Mouse (Mus musculus): ENCODE data around the gene Syne1. TPM values are rescaled to one million over a fixed set of nuclear protein-coding genes. Genes with fewer than 3 reads are reported as not detected.

Gene Syne1
- polyA plus RNA-seq, 1 experiment from 2014 or later: 6.0 TPM

- ATAC-seq (ENCODE audit: low read depth): no peak
- Histone ChIP-seq H3K27me3 (ENCODE audit: control insufficient read depth, insufficient read depth, low read depth, low read length) (no peaks in the 10 kb centered on the region), H3K27ac (ENCODE audit: low read length) (no peak overlapping the region), H3K4me3 (ENCODE audit: low read depth, low read length) (no peak overlapping the region), H3K9ac (ENCODE audit: low read depth, low read length) (no peak overlapping the region), H3K9me3 (replicated peaks; ENCODE audit: control insufficient read depth, low read length) (no peaks in the 10 kb centered on the region), H3K4me2 (ENCODE audit: low read depth, low read length) (no peak overlapping the region), H3K4me1 (ENCODE audit: control insufficient read depth, low read depth, low read length) (no peaks in the 10 kb centered on the region), H3K36me3 (ENCODE audit: control insufficient read depth, insufficient read depth) (no peaks in the 10 kb centered on the region)
- 19% methylated on average over 5 of the region's 5 CpGs for WGBS (ENCODE audit: insufficient replicate concordance)
Measured at GRCm38 (mm10) chr10:5488097-5488496, 63.2 kb downstream of the Syne1 start.

GRCm38 (mm10) chr10:5480552-5481550, 70.4 kb downstream of the Syne1 start:
- no peaks in the 10 kb centered on the region for H3K4me1 ChIP-seq (ENCODE audit: control insufficient read depth, low read depth, low read length)
- H3K4me2 ChIP-seq (ENCODE audit: low read depth, low read length): no peak overlapping the region
- no peak overlapping the region for H3K9ac ChIP-seq (ENCODE audit: low read depth, low read length)
- no peak overlapping the region for H3K27ac ChIP-seq (ENCODE audit: low read length)
- no peaks in the 10 kb centered on the region for H3K36me3 ChIP-seq (ENCODE audit: control insufficient read depth, insufficient read depth)
- 50% methylated on average over 9 of the region's 9 CpGs for WGBS (ENCODE audit: insufficient replicate concordance)
- H3K27me3 ChIP-seq (ENCODE audit: control insufficient read depth, insufficient read depth, low read depth, low read length): no peaks in the 10 kb centered on the region
- H3K9me3 ChIP-seq (replicated peaks; ENCODE audit: control insufficient read depth, low read length): no peaks in the 10 kb centered on the region
- ATAC-seq (ENCODE audit: low read depth): no peak
- H3K4me3 ChIP-seq (ENCODE audit: low read depth, low read length): no peak overlapping the region

DNA sequence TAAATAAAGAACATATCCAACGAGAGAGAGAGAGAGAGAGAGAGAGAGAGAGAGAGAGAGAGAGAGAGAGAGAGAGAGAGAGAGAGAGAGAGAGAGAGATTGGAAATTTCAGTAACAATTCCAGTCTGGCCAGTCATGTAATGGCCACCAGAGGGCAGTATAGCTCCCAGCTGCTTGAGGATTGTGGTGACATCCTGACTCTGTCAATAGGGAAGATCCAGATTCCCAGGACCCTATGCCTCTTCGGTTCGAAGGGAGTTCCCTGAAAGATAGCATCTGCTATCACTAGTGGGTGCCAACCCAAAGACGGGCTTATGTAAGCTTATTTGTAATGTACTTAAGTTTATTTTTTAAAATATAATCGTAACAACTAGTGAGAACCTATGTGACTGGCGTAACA, 71.2 kb downstream of the Syne1 start:
- no peak for ATAC-seq (ENCODE audit: low read depth)
- no peaks in the 10 kb centered on the region for H3K9me3 ChIP-seq (replicated peaks; ENCODE audit: control insufficient read depth, low read length)
- no peaks in the 10 kb centered on the region for H3K4me1 ChIP-seq (ENCODE audit: control insufficient read depth, low read depth, low read length)
- no peak overlapping the region for H3K4me2 ChIP-seq (ENCODE audit: low read depth, low read length)
- WGBS (ENCODE audit: insufficient replicate concordance): 36% methylated on average over 6 of the region's 6 CpGs
- no peak overlapping the region for H3K4me3 ChIP-seq (ENCODE audit: low read depth, low read length)
- H3K36me3 ChIP-seq (ENCODE audit: control insufficient read depth, insufficient read depth): no peaks in the 10 kb centered on the region
- no peaks in the 10 kb centered on the region for H3K27me3 ChIP-seq (ENCODE audit: control insufficient read depth, insufficient read depth, low read depth, low read length)
- H3K9ac ChIP-seq (ENCODE audit: low read depth, low read length): no peak overlapping the region
- no peak overlapping the region for H3K27ac ChIP-seq (ENCODE audit: low read length)

DNA sequence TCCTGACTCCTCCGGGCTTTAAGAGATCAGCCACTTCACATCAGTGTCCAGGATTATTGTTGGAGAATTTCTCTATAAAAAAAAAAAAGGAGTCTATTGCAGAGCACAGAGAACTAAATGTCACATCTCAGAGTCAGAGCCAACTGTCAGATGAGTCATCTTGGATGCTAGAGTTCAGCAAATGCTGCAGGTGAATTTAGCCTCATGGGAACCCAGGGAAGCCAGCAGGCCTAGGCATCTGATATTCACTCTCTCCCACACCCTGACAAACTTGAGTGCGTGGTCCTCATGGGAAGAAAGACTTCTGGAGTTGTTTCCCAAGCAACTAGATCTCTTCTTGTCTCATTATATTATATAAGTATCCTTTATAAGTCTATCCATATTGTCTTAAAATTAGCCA, 82.6 kb downstream of the Syne1 start:
- Histone ChIP-seq H3K9ac (ENCODE audit: low read depth, low read length) (no peak overlapping the region), H3K27me3 (ENCODE audit: control insufficient read depth, insufficient read depth, low read depth, low read length) (no peaks in the 10 kb centered on the region), H3K4me3 (ENCODE audit: low read depth, low read length) (no peak overlapping the region), H3K4me2 (ENCODE audit: low read depth, low read length) (no peak overlapping the region), H3K9me3 (replicated peaks; ENCODE audit: control insufficient read depth, low read length) (no peaks in the 10 kb centered on the region), H3K36me3 (ENCODE audit: control insufficient read depth, insufficient read depth) (no peaks in the 10 kb centered on the region), H3K27ac (ENCODE audit: low read length) (no peak overlapping the region), H3K4me1 (ENCODE audit: control insufficient read depth, low read depth, low read length) (no peaks in the 10 kb centered on the region)
- 62% methylated on average over 2 of the region's 2 CpGs for WGBS (ENCODE audit: insufficient replicate concordance)
- no peak for ATAC-seq (ENCODE audit: low read depth)

DNA sequence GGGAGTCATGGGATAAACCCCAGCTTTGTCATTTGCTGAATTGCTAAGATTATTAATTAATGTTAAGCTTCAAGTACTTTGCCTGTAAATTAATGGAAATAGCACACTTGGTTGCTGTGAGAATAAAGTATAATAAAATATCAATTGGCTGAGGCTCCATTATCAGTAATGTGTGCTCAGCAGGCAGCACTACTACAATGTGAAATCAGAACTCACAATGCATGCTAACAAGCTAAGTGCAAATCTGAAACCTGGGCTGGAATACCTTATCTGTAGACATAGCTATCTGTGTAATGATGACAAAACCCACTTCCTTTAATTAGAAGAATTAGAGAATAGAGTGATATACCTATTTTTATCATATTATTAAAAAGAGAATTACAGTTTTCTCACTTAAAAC, 97.5 kb downstream of the Syne1 start:
- Histone ChIP-seq H3K36me3 (ENCODE audit: control insufficient read depth, insufficient read depth) (no peaks in the 10 kb centered on the region), H3K27me3 (ENCODE audit: control insufficient read depth, insufficient read depth, low read depth, low read length) (no peaks in the 10 kb centered on the region), H3K4me2 (ENCODE audit: low read depth, low read length) (no peak overlapping the region), H3K27ac (ENCODE audit: low read length) (no peak overlapping the region), H3K9me3 (replicated peaks; ENCODE audit: control insufficient read depth, low read length) (no peaks in the 10 kb centered on the region), H3K9ac (ENCODE audit: low read depth, low read length) (no peak overlapping the region), H3K4me1 (ENCODE audit: control insufficient read depth, low read depth, low read length) (no peaks in the 10 kb centered on the region), H3K4me3 (ENCODE audit: low read depth, low read length) (no peak overlapping the region)
- no peak for ATAC-seq (ENCODE audit: low read depth)

DNA sequence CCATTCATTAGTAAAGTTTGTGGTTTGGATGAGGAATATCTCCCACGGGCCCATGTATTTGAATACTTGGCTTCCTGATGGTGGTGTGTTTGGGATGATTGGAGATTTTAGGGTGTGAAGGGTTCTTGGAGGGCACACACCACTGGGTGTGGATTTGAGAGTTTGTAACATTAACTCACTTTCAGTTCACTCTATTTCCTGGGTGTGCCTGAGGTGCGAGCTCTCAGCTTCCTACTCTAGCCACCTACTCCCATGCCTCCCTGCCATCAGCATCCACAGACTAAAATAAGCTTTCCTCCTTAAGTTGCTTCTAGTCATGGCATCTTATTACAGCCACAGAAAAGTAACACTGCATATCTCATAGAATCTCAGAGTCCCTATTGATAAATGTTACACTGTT, 101.3 kb downstream of the Syne1 start:
- ATAC-seq (ENCODE audit: low read depth): no peak
- Histone ChIP-seq H3K9ac (ENCODE audit: low read depth, low read length) (no peak overlapping the region), H3K9me3 (replicated peaks; ENCODE audit: control insufficient read depth, low read length) (no peaks in the 10 kb centered on the region), H3K27ac (ENCODE audit: low read length) (no peak overlapping the region), H3K4me2 (ENCODE audit: low read depth, low read length) (no peak overlapping the region), H3K4me1 (ENCODE audit: control insufficient read depth, low read depth, low read length) (no peaks in the 10 kb centered on the region), H3K27me3 (ENCODE audit: control insufficient read depth, insufficient read depth, low read depth, low read length) (no peaks in the 10 kb centered on the region), H3K4me3 (ENCODE audit: low read depth, low read length) (no peak overlapping the region), H3K36me3 (ENCODE audit: control insufficient read depth, insufficient read depth) (no peaks in the 10 kb centered on the region)
- WGBS (ENCODE audit: insufficient replicate concordance): 54% methylated on average over 2 of the region's 2 CpGs

DNA sequence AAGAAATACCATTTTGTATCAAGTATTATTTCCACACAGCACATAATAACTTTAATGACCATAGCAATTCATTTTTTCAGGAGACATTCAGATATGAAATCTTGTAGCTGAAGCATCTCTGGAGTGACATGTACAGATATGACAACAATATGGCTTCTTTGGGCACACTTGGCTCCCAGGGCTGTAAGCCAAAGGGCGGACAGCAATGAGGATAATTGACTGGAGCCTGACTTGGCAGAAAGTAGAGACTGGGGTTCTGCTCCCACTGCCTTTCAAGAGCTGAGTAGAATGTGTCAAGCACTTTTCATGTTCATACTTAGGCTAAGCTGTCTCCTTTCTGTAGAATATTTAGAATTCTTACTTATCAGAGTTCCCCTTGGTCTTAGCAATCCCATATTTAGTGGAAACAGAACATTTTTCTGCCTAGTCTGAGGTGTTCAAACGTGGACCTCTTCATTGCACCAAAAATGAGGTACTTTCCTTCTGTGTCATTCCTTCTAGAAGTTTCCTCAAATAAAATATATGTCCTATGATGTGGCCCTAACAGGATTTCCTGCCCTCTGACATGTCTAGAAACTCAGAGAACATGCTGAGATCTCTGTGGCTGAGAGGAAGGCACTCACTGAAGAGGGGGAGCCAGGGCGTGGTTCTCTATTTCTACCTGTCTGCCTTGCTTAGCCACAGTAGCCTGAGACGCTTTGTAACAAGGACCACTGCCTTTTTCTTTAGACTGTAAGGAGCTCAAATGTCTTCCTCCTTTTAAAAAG, 103.1 kb downstream of the Syne1 start:
- 46% methylated on average over 4 of the region's 4 CpGs for WGBS (ENCODE audit: insufficient replicate concordance)
- Histone ChIP-seq H3K27ac (ENCODE audit: low read length) (no peak overlapping the region), H3K27me3 (ENCODE audit: control insufficient read depth, insufficient read depth, low read depth, low read length) (no peaks in the 10 kb centered on the region), H3K4me3 (ENCODE audit: low read depth, low read length) (no peak overlapping the region), H3K9me3 (replicated peaks; ENCODE audit: control insufficient read depth, low read length) (no peaks in the 10 kb centered on the region), H3K9ac (ENCODE audit: low read depth, low read length) (no peak overlapping the region), H3K4me1 (ENCODE audit: control insufficient read depth, low read depth, low read length) (no peaks in the 10 kb centered on the region), H3K36me3 (ENCODE audit: control insufficient read depth, insufficient read depth) (no peaks in the 10 kb centered on the region), H3K4me2 (ENCODE audit: low read depth, low read length) (no peak overlapping the region)
- no peak for ATAC-seq (ENCODE audit: low read depth)

DNA sequence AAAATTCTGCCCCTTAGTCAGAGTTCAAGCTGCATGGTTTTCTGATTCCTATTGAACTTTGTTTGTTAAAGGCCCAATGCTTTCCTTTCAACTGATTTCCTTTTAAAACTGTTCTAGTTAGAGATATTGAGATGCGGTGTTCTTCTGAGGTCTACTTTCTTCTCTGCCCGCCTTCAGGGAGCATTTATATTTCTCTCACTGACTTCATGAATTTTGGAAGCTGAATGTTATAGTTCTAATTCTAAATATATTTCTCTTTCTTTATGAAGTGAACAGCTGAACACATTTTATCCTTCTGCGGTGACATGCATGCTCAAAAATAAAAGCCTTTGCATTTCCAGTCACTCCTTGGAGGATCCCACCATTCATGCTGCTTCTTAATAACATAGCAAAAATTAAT, 106.0 kb downstream of the Syne1 start:
- H3K27me3 ChIP-seq (ENCODE audit: control insufficient read depth, insufficient read depth, low read depth, low read length): no peaks in the 10 kb centered on the region
- no peak overlapping the region for H3K9ac ChIP-seq (ENCODE audit: low read depth, low read length)
- H3K9me3 ChIP-seq (replicated peaks; ENCODE audit: control insufficient read depth, low read length): no peaks in the 10 kb centered on the region
- no peak overlapping the region for H3K27ac ChIP-seq (ENCODE audit: low read length)
- H3K4me3 ChIP-seq (ENCODE audit: low read depth, low read length): no peak overlapping the region
- WGBS (ENCODE audit: insufficient replicate concordance): 78% methylated on average over 3 of the region's 3 CpGs
- no peaks in the 10 kb centered on the region for H3K4me1 ChIP-seq (ENCODE audit: control insufficient read depth, low read depth, low read length)
- H3K36me3 ChIP-seq (ENCODE audit: control insufficient read depth, insufficient read depth): no peaks in the 10 kb centered on the region
- no peak for ATAC-seq (ENCODE audit: low read depth)
- H3K4me2 ChIP-seq (ENCODE audit: low read depth, low read length): no peak overlapping the region

DNA sequence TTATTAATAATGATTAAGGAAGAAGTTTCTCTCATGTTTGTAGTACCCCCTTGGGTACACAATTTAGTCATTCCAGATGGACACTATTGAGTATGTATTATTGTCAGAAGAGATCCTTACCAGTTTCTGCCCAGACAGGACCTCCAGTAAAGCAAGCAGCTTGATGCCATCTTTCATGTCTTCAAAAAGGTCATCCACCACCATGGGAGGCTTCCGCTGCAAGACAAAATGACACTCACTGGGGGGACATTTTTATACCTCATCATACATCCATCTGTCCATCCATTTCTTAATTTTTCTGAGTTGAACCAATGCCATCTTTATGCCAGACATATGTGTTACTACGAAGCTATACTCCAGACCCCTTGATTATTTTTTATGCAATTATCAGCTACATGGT, 108.3 kb downstream of the Syne1 start:
- WGBS (ENCODE audit: insufficient replicate concordance): 65% methylated on average over 2 of the region's 2 CpGs
- no peak overlapping the region for H3K9ac ChIP-seq (ENCODE audit: low read depth, low read length)

More for the DNA sequence above, 108.3 kb downstream of the Syne1 start:
- Histone ChIP-seq H3K4me1 (ENCODE audit: control insufficient read depth, low read depth, low read length) (no peaks in the 10 kb centered on the region), H3K4me3 (ENCODE audit: low read depth, low read length) (no peak overlapping the region), H3K4me2 (ENCODE audit: low read depth, low read length) (no peak overlapping the region), H3K36me3 (ENCODE audit: control insufficient read depth, insufficient read depth) (no peaks in the 10 kb centered on the region), H3K27ac (ENCODE audit: low read length) (no peak overlapping the region), H3K9me3 (replicated peaks; ENCODE audit: control insufficient read depth, low read length) (no peaks in the 10 kb centered on the region), H3K27me3 (ENCODE audit: control insufficient read depth, insufficient read depth, low read depth, low read length) (no peaks in the 10 kb centered on the region)
- no peak for ATAC-seq (ENCODE audit: low read depth)

Measured in liver, embryonic 16.5 days (tissue).